Mouse (Mus musculus) forebrain, embryonic 16.5 days (tissue): ENCODE data around the gene Plod2. TPM values are rescaled to one million over a fixed set of nuclear protein-coding genes. Genes with fewer than 3 reads are reported as not detected.

ENCODE experiments used
- ATAC-seq: fragments of 200-750 bp; cut with Nextera tagmentation; 2 replicates; pipeline ENCODE4 v1.8.0; 2017; ENCODE audit warnings: mild to moderate bottlenecking, moderate library complexity
- H3K27ac ChIP-seq: fragments of 300-500 bp; sonication (generic); 2 replicates; pipeline ENCODE4 v1.5.1; 2014; ENCODE audit warnings: low read length, control low read depth
- H3K27me3 ChIP-seq: fragments of 300-500 bp; sonication (generic); replicated peaks from 2 replicates; pipeline ENCODE4 v1.6.1; 2014; ENCODE audit warnings: low read length; ENCODE audit not compliant: control insufficient read depth, insufficient read depth
- H3K36me3 ChIP-seq: fragments of 300-500 bp; sonication (generic); 2 replicates; pipeline ENCODE4 v1.6.1; 2014; ENCODE audit not compliant: control insufficient read depth, insufficient read depth
- H3K4me1 ChIP-seq: fragments of 300-500 bp; sonication (generic); replicated peaks from 2 replicates; pipeline ENCODE4 v1.6.1; 2014; ENCODE audit warnings: low read length; ENCODE audit not compliant: control insufficient read depth, insufficient read depth
- H3K4me2 ChIP-seq: fragments of 300-500 bp; sonication (generic); 2 replicates; pipeline ENCODE4 v1.6.1; 2014; ENCODE audit warnings: mild to moderate bottlenecking, low read length, control low read depth
- H3K4me3 ChIP-seq: fragments of 300-500 bp; sonication (generic); replicated peaks from 2 replicates; pipeline ENCODE4 v1.5.1; 2014; ENCODE audit warnings: mild to moderate bottlenecking, low read length, control low read depth
- H3K9ac ChIP-seq: fragments of 300-500 bp; sonication (generic); replicated peaks from 2 replicates; pipeline ENCODE4 v1.6.1; 2014; ENCODE audit warnings: low read depth, low read length, control low read depth
- H3K9me3 ChIP-seq: fragments of 300-500 bp; sonication (generic); 2 replicates; pipeline ENCODE4 v1.6.1; 2016; ENCODE audit warnings: low read length; ENCODE audit not compliant: control insufficient read depth
- WGBS: fragments of 180-500 bp; shearing (Covaris S2); extraction: QIAGEN DNeasy Blood & Tissue Kit; methylation state at CpG from one replicate; pipeline ENCODE4 v1.1.7; 2014; 5-methylcytosine and 5-hydroxymethylcytosine counted together
- polyA plus RNA-seq: library from polyadenylated mRNA; unstranded; fragments of >200 nt; fragmentation: Nextera tagmentation; extraction: Ambion mirVana; gene quantifications from 2 replicates; pipeline ENCODE4 v1.2.1, GENCODE M21; 2015

The Plod2 gene
- polyA plus RNA-seq, 1 experiment from 2014 or later: 9.2 TPM

GRCm38 (mm10) chr9:92591482-92591881 lies 49.5 kb downstream of the Plod2 start:
- Histone ChIP-seq H3K36me3 (no peaks in the 10 kb centered on the region), H3K27me3 (no peaks in the 10 kb centered on the region), H3K27ac (no peak overlapping the region), H3K9me3 (no peaks in the 10 kb centered on the region), H3K9ac (no peak overlapping the region), H3K4me1 (no peaks in the 10 kb centered on the region), H3K4me2 (no peak overlapping the region), H3K4me3 (no peak overlapping the region)
- WGBS: 48% methylated on average over 5 of the region's 5 CpGs
- no peak; the same call in 1 of the 2 replicates for ATAC-seq

GRCm38 (mm10) chr9:92592757-92593156 lies 50.7 kb downstream of the Plod2 start:
- H3K9me3 ChIP-seq: no peaks in the 10 kb centered on the region
- H3K4me1 ChIP-seq: no peaks in the 10 kb centered on the region
- WGBS: 95% methylated on average over 8 of the region's 8 CpGs
- ATAC-seq: no peak
- H3K27ac ChIP-seq: no peak overlapping the region
- no peak overlapping the region for H3K4me2 ChIP-seq
- no peaks in the 10 kb centered on the region for H3K36me3 ChIP-seq
- no peak overlapping the region for H3K9ac ChIP-seq
- no peak overlapping the region for H3K4me3 ChIP-seq
- no peaks in the 10 kb centered on the region for H3K27me3 ChIP-seq

GRCm38 (mm10) chr9:92594491-92594890 lies 52.5 kb downstream of the Plod2 start:
- ATAC-seq: no peak
- no peak overlapping the region for H3K4me2 ChIP-seq
- H3K9me3 ChIP-seq: no peaks in the 10 kb centered on the region
- no peak overlapping the region for H3K27ac ChIP-seq
- no peaks in the 10 kb centered on the region for H3K36me3 ChIP-seq
- no peaks in the 10 kb centered on the region for H3K4me1 ChIP-seq
- WGBS: 87% methylated on average over 6 of the region's 6 CpGs
- H3K4me3 ChIP-seq: no peak overlapping the region
- no peaks in the 10 kb centered on the region for H3K27me3 ChIP-seq
- H3K9ac ChIP-seq: no peak overlapping the region

- H3K9me3 ChIP-seq: no peaks in the 10 kb centered on the region
- WGBS: 93% methylated on average over 4 of the region's 4 CpGs
- H3K4me2 ChIP-seq: no peak overlapping the region
- H3K9ac ChIP-seq: no peak overlapping the region
- H3K4me1 ChIP-seq: no peaks in the 10 kb centered on the region
- no peaks in the 10 kb centered on the region for H3K27me3 ChIP-seq
- H3K4me3 ChIP-seq: no peak overlapping the region
- no peak overlapping the region for H3K27ac ChIP-seq
- no peak for ATAC-seq
- H3K36me3 ChIP-seq: no peaks in the 10 kb centered on the region
Observed at GRCm38 (mm10) chr9:92595296-92595695, 53.3 kb downstream of the Plod2 start.

- Histone ChIP-seq H3K9me3 (no peaks in the 10 kb centered on the region), H3K9ac (no peak overlapping the region), H3K27ac (no peak overlapping the region), H3K4me1 (no peaks in the 10 kb centered on the region), H3K36me3 (no peaks in the 10 kb centered on the region), H3K4me2 (no peak overlapping the region), H3K4me3 (no peak overlapping the region), H3K27me3 (no peaks in the 10 kb centered on the region)
- 74% methylated on average over 9 of the region's 9 CpGs for WGBS
- no peak for ATAC-seq
Observed at GRCm38 (mm10) chr9:92596916-92597547, 55.0 kb downstream of the Plod2 start.

GRCm38 (mm10) chr9:92597776-92598175 lies 55.8 kb downstream of the Plod2 start:
- no peaks in the 10 kb centered on the region for H3K36me3 ChIP-seq
- H3K9me3 ChIP-seq: no peaks in the 10 kb centered on the region
- H3K4me1 ChIP-seq: no peaks in the 10 kb centered on the region
- H3K4me2 ChIP-seq: no peak overlapping the region
- no peak overlapping the region for H3K9ac ChIP-seq
- WGBS: 75% methylated on average over 11 of the region's 11 CpGs
- H3K4me3 ChIP-seq: no peak overlapping the region
- no peak for ATAC-seq
- H3K27me3 ChIP-seq: no peaks in the 10 kb centered on the region
- H3K27ac ChIP-seq: no peak overlapping the region

- no peak for ATAC-seq
- Histone ChIP-seq H3K9me3 (no peaks in the 10 kb centered on the region), H3K9ac (no peak overlapping the region), H3K4me1 (no peaks in the 10 kb centered on the region), H3K27me3 (no peaks in the 10 kb centered on the region), H3K4me2 (no peak overlapping the region), H3K27ac (no peak overlapping the region), H3K4me3 (no peak overlapping the region), H3K36me3 (no peaks in the 10 kb centered on the region)
- 93% methylated on average over 15 of the region's 15 CpGs for WGBS
Observed at GRCm38 (mm10) chr9:92599940-92600538, 58.0 kb downstream of the Plod2 start.

- no peaks in the 10 kb centered on the region for H3K27me3 ChIP-seq
- H3K9ac ChIP-seq: no peak overlapping the region
- WGBS: 40% methylated on average over 5 of the region's 5 CpGs
- H3K9me3 ChIP-seq: no peaks in the 10 kb centered on the region
- ATAC-seq: no peak
- H3K27ac ChIP-seq: no peak overlapping the region
- no peaks in the 10 kb centered on the region for H3K4me1 ChIP-seq
- H3K4me2 ChIP-seq: no peak overlapping the region
- H3K4me3 ChIP-seq: no peak overlapping the region
- no peaks in the 10 kb centered on the region for H3K36me3 ChIP-seq
Observed at GRCm38 (mm10) chr9:92601551-92601950, 59.5 kb downstream of the Plod2 start.

GRCm38 (mm10) chr9:92603541-92603940 lies 61.5 kb downstream of the Plod2 start:
- Histone ChIP-seq H3K9ac (no peak overlapping the region), H3K27me3 (no peaks in the 10 kb centered on the region), H3K4me1 (no peaks in the 10 kb centered on the region), H3K4me3 (no peak overlapping the region), H3K4me2 (no peak overlapping the region), H3K36me3 (no peaks in the 10 kb centered on the region), H3K27ac (no peak overlapping the region), H3K9me3 (no peaks in the 10 kb centered on the region)
- ATAC-seq: no peak
- 48% methylated on average over 4 of the region's 4 CpGs for WGBS
